Mouse (Mus musculus): Measurements from ENCODE around the gene Hist1h4k.

The Hist1h4k gene

GRCm38 (mm10) chr13:21718381-21719080 lies 31.8 kb downstream of the Hist1h4k start:
- DNase-seq (ENCODE audit: low spot score in 2 of 2): no peak

DNA sequence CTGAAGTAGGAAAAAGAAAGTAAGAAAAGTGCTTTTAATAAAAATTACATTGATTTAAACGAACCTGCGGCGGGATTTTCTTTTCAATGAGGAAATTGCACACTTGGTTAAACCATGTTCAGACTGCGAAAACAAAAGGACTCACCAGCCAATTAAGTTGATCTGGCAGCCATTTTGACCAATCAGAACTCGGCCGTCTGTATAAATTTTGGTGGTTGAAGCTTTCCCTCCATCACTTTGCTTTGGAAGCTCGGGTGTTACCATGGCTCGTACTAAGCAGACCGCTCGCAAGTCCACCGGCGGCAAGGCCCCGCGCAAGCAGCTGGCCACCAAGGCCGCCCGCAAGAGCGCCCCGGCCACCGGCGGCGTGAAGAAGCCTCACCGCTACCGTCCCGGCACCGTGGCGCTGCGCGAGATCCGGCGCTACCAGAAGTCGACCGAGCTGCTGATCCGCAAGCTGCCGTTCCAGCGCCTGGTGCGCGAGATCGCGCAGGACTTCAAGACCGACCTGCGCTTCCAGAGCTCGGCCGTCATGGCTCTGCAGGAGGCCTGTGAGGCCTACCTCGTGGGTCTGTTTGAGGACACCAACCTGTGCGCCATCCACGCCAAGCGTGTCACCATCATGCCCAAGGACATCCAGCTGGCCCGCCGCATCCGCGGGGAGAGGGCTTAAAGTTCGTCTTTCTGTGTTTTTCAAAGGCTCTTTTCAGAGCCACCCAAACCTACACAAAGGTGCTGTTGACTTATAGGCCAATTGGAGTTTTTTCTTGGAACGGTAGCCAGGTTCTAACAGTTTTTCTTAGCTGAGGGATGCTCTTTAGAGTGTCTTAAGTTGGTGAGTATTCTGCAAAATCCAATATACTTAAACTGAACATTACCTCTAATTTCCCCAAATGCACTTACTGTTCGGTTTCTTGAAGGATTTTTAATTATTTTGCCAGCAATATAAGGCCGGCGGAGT lies 32.6 kb downstream of the Hist1h4k start, which contains the start of gene Hist1h3h:
Hist1h3h (plus strand) TSS at position 263 of the 961 bp plus-strand sequence.
- peak; percentile 88 to 91 for DNase-seq (ENCODE audit: low spot score in 2 of 2)

- peak; percentile 53 to 67 for DNase-seq (ENCODE audit: low spot score in 2 of 2)
Measured at GRCm38 (mm10) chr13:21716540-21717391, 33.5 kb downstream of the Hist1h4k start.

DNA sequence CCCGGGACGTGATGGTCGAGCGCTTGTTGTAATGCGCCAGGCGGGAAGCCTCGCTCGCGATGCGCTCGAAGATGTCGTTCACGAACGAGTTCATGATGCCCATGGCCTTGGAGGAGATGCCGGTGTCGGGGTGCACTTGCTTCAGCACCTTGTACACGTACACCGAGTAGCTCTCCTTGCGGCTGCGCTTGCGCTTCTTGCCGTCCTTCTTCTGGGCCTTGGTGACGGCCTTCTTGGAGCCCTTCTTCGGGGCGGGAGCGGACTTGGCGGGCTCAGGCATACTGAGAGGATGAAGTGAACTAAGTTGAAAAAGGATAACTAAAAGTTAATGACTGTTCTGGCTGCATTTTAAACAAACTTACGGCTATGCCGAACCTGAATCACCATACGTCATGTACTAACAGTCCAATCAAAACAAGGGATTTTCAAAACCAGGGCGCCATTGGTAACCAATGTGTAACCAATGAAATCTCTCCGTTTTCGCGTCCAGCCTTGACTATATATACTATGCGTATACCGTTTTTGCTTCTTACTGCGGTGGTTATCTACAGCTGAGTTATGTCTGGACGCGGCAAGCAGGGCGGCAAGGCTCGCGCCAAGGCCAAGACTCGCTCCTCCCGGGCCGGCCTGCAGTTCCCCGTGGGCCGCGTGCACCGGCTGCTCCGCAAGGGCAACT lies 34.3 kb downstream of the Hist1h4k start, which contains the start of the genes Hist1h2bl and Hist1h2ai:
Hist1h2bl (minus strand) TSS at position 280 of the 676 bp plus-strand sequence.
Hist1h2ai (plus strand) TSS at position 559 of the 676 bp plus-strand sequence.
- DNase-seq (ENCODE audit: low spot score in 2 of 2): peak; percentile 89 to 95

GRCm38 (mm10) chr13:21715131-21715863 lies 35.0 kb downstream of the Hist1h4k start:
- DNase-seq (ENCODE audit: low spot score in 2 of 2): no peak

- peak; percentile 58 to 77 for DNase-seq (ENCODE audit: low spot score in 2 of 2)
Measured at GRCm38 (mm10) chr13:21714725-21715124, 35.6 kb downstream of the Hist1h4k start.

GRCm38 (mm10) chr13:21711698-21712097 lies 38.6 kb downstream of the Hist1h4k start:
- DNase-seq (ENCODE audit: low spot score in 2 of 2): no peak

- peak; percentile 78 to 84 for DNase-seq (ENCODE audit: low spot score in 2 of 2)
Measured at GRCm38 (mm10) chr13:21710821-21711525, 39.3 kb downstream of the Hist1h4k start.

- DNase-seq (ENCODE audit: low spot score in 2 of 2): peak; percentile 81 to 88
Measured at GRCm38 (mm10) chr13:21710031-21710711, 40.1 kb downstream of the Hist1h4k start.

DNA sequence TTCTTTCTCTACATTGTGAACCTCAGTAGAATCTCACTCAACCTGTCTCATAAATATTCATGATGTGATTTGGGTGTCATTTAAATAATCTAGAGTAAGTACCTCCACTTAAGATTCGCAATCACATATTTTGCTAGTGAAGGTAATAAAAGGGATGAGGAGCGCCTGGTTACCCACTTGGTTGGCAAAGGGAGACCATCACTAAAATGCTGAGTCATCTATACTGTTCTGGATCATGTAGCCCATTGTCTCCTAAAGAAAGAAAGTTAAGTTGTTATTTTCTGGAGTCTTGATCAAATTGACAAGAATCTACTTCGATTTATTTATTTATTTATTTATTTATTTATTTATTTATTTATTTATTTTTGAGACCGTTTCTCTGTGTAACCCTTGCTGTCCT lies 43.6 kb downstream of the Hist1h4k start:
- no peak for DNase-seq (ENCODE audit: low spot score in 2 of 2)

Measured in spleen, postnatal 36 days (tissue).